ENCODE assay signal across 7 mouse cellular contexts in the genomic region with DNA sequence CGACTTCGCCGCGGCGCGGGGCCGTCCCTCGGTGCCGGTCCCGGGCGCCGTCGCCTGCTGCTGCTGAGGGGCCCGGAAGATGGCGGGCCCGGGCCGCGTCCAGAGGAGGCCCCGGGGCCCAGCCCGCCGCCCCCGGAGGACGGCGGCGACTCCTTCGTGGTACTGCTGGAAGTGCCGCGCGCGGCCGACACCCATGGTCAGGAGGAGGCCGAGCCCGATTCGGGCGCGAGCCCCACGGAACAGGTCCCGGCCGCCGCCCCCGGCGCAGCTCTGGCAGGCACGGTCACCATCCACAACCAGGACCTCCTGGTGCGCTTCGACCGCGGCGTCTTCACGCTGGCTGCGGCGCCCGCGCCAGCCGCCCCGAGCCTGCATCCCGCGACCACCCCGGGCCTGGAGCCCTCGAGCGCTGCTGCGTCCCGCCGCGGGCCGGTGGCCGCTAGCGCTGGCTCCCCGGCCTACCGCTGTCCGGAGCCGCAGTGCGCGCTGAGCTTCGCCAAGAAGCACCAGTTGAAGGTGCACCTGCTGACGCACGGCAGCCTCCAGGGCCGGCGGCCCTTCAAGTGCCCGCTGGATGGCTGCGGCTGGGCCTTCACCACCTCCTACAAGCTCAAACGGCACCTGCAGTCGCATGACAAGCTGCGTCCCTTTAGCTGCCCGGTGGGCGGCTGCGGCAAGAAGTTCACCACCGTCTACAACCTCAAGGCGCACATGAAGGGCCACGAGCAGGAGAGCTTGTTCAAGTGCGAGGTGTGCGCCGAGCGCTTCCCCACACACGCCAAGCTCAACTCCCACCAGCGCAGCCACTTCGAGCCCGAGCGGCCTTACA. TPM values are rescaled to one million over a fixed set of nuclear protein-coding genes. Genes with fewer than 3 reads are reported as not detected.
A peak's percentile ranks its signal among the peaks of the same experiment; 100 is the strongest.
DNase-seq lines count a peak whose midpoint lies in the region; ATAC-seq and TF ChIP-seq lines count a peak whose summit lies in the region.

No protein-coding gene starts in this region.

- H3K27ac ChIP-seq in ES-Bruce4 (ENCODE audit: insufficient read depth, low read length): no peak overlapping the region
- H3K27ac ChIP-seq in embryonic fibroblast, embryonic 13.5 days (ENCODE audit: insufficient read depth, low read length): peak overlapping the region; percentile 59
- peak overlapping the region; percentile 84 for H3K27ac ChIP-seq in hindbrain, embryonic 14.5 days

- ATAC-seq in hindbrain, embryonic 14.5 days (ENCODE audit: low FRiP score): peak; percentile 83
- ATAC-seq in megakaryocyte, adult 5-6 weeks (ENCODE audit: poor library complexity, severe bottlenecking): peak; percentile 38

- peaks cover 11% of the 10 kb centered on the region for H3K36me3 ChIP-seq in ES-Bruce4 (ENCODE audit: control insufficient read depth, insufficient read depth, low read length, poor library complexity, severe bottlenecking)
- peaks cover 30% of the 10 kb centered on the region for H3K36me3 ChIP-seq in hindbrain, embryonic 14.5 days (replicated peaks; ENCODE audit: control insufficient read depth, insufficient read depth)

- peak overlapping the region; percentile 78 for H3K4me3 ChIP-seq in ES-Bruce4 (ENCODE audit: low read depth, low read length)
- H3K4me3 ChIP-seq in embryonic fibroblast, embryonic 13.5 days (ENCODE audit: insufficient read depth, low read length): peak overlapping the region; percentile 90
- H3K4me3 ChIP-seq in hindbrain, embryonic 14.5 days (replicated peaks; ENCODE audit: low read length): peak overlapping the region; percentile 98

- peak; percentile 61 for DNase-seq in adrenal gland, postnatal 14 days
- DNase-seq in hindbrain, embryonic 14.5 days (ENCODE audit: low spot score): peak; percentile 25
- DNase-seq in left cerebral cortex, postnatal 10 days (ENCODE audit: extremely low spot score in 1 of 2, low spot score in 2 of 2): peak; percentile 12 to 69
- DNase-seq in right cerebral cortex, postnatal 4 days: peak; percentile 22

- H3K9me3 ChIP-seq in ES-Bruce4 (replicated peaks; ENCODE audit: control insufficient read depth, insufficient read depth, low read length, poor library complexity, severe bottlenecking): no peaks in the 10 kb centered on the region
- no peaks in the 10 kb centered on the region for H3K9me3 ChIP-seq in hindbrain, embryonic 14.5 days (ENCODE audit: control insufficient read depth, low read length)

- H3K4me1 ChIP-seq in ES-Bruce4 (ENCODE audit: control insufficient read depth, insufficient read depth, low read length): no peaks in the 10 kb centered on the region
- H3K4me1 ChIP-seq in embryonic fibroblast, embryonic 13.5 days (ENCODE audit: control insufficient read depth, insufficient read depth, low read length): peaks cover 9% of the 10 kb centered on the region
- H3K4me1 ChIP-seq in hindbrain, embryonic 14.5 days (replicated peaks; ENCODE audit: control insufficient read depth, insufficient read depth, low read length): peaks cover 25% of the 10 kb centered on the region

- no peak for TF ChIP-seq CTCF in ES-Bruce4 (IDR thresholded peaks at IDR 0.05; ENCODE audit: low read depth, low read length)
- TF ChIP-seq CTCF in embryonic fibroblast, embryonic 13.5 days (IDR thresholded peaks at IDR 0.05; ENCODE audit: borderline replicate concordance, insufficient read depth, low read length): no peak

- intact Hi-C loops in left cerebral cortex, postnatal 10 days (cut with DNase I): loop anchor here (5.0 kb wide), 1 partner anchor 52 kb away; no protein-coding TSS in a partner anchor

- no peaks in the 10 kb centered on the region for H3K27me3 ChIP-seq in ES-Bruce4 (ENCODE audit: control insufficient read depth, insufficient read depth, low read length, poor library complexity, severe bottlenecking)
- no peaks in the 10 kb centered on the region for H3K27me3 ChIP-seq in hindbrain, embryonic 14.5 days (ENCODE audit: control insufficient read depth, insufficient read depth, low read length)

- peak overlapping the region; percentile 96 for H3K4me2 ChIP-seq in hindbrain, embryonic 14.5 days (replicated peaks)

- H3K9ac ChIP-seq in ES-Bruce4 (ENCODE audit: low read depth, poor library complexity, severe bottlenecking): peak overlapping the region; percentile 64
- peak overlapping the region; percentile 92 for H3K9ac ChIP-seq in hindbrain, embryonic 14.5 days

- no peak for TF ChIP-seq EP300 in ES-Bruce4 (IDR thresholded peaks at IDR 0.05; ENCODE audit: insufficient read depth, low read depth, low read length)

- under 1% methylated on average over 84 of the region's 98 CpGs for WGBS in hindbrain, embryonic 14.5 days

- no peak for TF ChIP-seq POLR2A in ES-Bruce4 (IDR thresholded peaks at IDR 0.05; ENCODE audit: insufficient read depth, low read length)
- TF ChIP-seq POLR2A in embryonic fibroblast, embryonic 13.5 days (IDR thresholded peaks at IDR 0.05; ENCODE audit: low read depth, low read length): no peak

RNA-seq across cellular contexts. Expression of a gene that starts 0.6 kb away (rescaled TPM):
- polyA plus RNA-seq in ES-Bruce4 (2011; ENCODE audit: insufficient read depth, insufficient read length, low read depth, missing spikeins): 11.7 and 13.3 TPM in 2 replicates
- 20.0 and 20.2 TPM in 2 replicates for total RNA-seq in adrenal gland, postnatal 14 days (2021)
- polyA plus RNA-seq in embryonic fibroblast, embryonic 13.5 days (2011; ENCODE audit: insufficient read length, low read depth, missing spikeins): 14.2 and 14.7 TPM in 2 replicates
- 17.1 and 17.7 TPM in 2 replicates for polyA plus RNA-seq in hindbrain, embryonic 14.5 days (2014; fragmentation: Nextera tagmentation; extraction: Ambion mirVana)
- 10 to 100 TPM; 23.8 to 24.0 TPM for total RNA-seq in left cerebral cortex, postnatal 10 days (2021)
- total RNA-seq in megakaryocyte, adult 5-6 weeks (2015): 10.2 and 11.1 TPM in 2 replicates
- 9.9 and 16.1 TPM in 2 replicates for total RNA-seq in megakaryocyte, adult 5-6 weeks (2017)

RNA-seq across cellular contexts. Expression of a gene that starts 36.9 kb away (rescaled TPM):
- polyA plus RNA-seq in ES-Bruce4 (2011; ENCODE audit: insufficient read depth, insufficient read length, low read depth, missing spikeins): not detected in 2 replicates
- total RNA-seq in adrenal gland, postnatal 14 days (2021): 1.9 and 32.3 TPM in 2 replicates
- not detected in 2 replicates for polyA plus RNA-seq in embryonic fibroblast, embryonic 13.5 days (2011; ENCODE audit: insufficient read length, low read depth, missing spikeins)
- not detected in 2 replicates for polyA plus RNA-seq in hindbrain, embryonic 14.5 days (2014; fragmentation: Nextera tagmentation; extraction: Ambion mirVana)
- total RNA-seq in left cerebral cortex, postnatal 10 days (2021): not detected
- not detected in 2 replicates for total RNA-seq in megakaryocyte, adult 5-6 weeks (2015)
- total RNA-seq in megakaryocyte, adult 5-6 weeks (2017): not detected in 2 replicates

RNA-seq across cellular contexts. Expression of a gene that starts 45.0 kb away (rescaled TPM):
- not detected in 2 replicates for polyA plus RNA-seq in ES-Bruce4 (2011; ENCODE audit: insufficient read depth, insufficient read length, low read depth, missing spikeins)
- total RNA-seq in adrenal gland, postnatal 14 days (2021): 0.74 TPM in 1 of 2 replicates, not detected in the other
- polyA plus RNA-seq in embryonic fibroblast, embryonic 13.5 days (2011; ENCODE audit: insufficient read length, low read depth, missing spikeins): not detected in 2 replicates
- polyA plus RNA-seq in hindbrain, embryonic 14.5 days (2014; fragmentation: Nextera tagmentation; extraction: Ambion mirVana): not detected in 2 replicates
- not detected for total RNA-seq in left cerebral cortex, postnatal 10 days (2021)
- 9.0 and 12.4 TPM in 2 replicates for total RNA-seq in megakaryocyte, adult 5-6 weeks (2015)
- 4.4 and 6.3 TPM in 2 replicates for total RNA-seq in megakaryocyte, adult 5-6 weeks (2017)

RNA-seq across cellular contexts. Expression of a gene that starts 58.7 kb away (rescaled TPM):
- polyA plus RNA-seq in ES-Bruce4 (2011; ENCODE audit: insufficient read depth, insufficient read length, low read depth, missing spikeins): 2.1 TPM in 1 of 2 replicates, not detected in the other
- total RNA-seq in adrenal gland, postnatal 14 days (2021): 0.67 and 1.4 TPM in 2 replicates
- polyA plus RNA-seq in embryonic fibroblast, embryonic 13.5 days (2011; ENCODE audit: insufficient read length, low read depth, missing spikeins): 0.95 and 3.1 TPM in 2 replicates
- polyA plus RNA-seq in hindbrain, embryonic 14.5 days (2014; fragmentation: Nextera tagmentation; extraction: Ambion mirVana): 5.6 and 5.7 TPM in 2 replicates
- 1 to 10 TPM; 4.9 to 6.5 TPM for total RNA-seq in left cerebral cortex, postnatal 10 days (2021)
- not detected in 2 replicates for total RNA-seq in megakaryocyte, adult 5-6 weeks (2015)
- not detected in 2 replicates for total RNA-seq in megakaryocyte, adult 5-6 weeks (2017)
